Mouse (Mus musculus) mouse embryonic stem cell (cell line): Measurements from ENCODE around the gene Cryl1.

ENCODE experiments used
- in situ Hi-C, 2 experiments: fragments of 300-500 bp; cut with MboI; formaldehyde crosslinking; loops; 1 replicate in 1 of 2; 3 replicates in 1 of 2; pipeline ENCODE4 v1.14.3; 2019 to 2020; ENCODE audit warnings: low sequenced_read_pairs in 2 of 2, low pct_unique_long_range_greater_than_20kb in 1 of 2, mixed read lengths in 1 of 2; ENCODE audit not compliant: unreplicated experiment in 1 of 2

The Cryl1 gene

GRCm38 (mm10) chr14:57376956-57377355 lies 21.4 kb downstream of the Cryl1 start:
- in situ Hi-C loops: no loop called here

GRCm38 (mm10) chr14:57376016-57376415 lies 22.3 kb downstream of the Cryl1 start:
- in situ Hi-C loops: no loop called here

GRCm38 (mm10) chr14:57375205-57375604 lies 23.1 kb downstream of the Cryl1 start:
- in situ Hi-C loops: no loop called here

GRCm38 (mm10) chr14:57372348-57373102 lies 25.8 kb downstream of the Cryl1 start:
- in situ Hi-C loops: no loop called here

GRCm38 (mm10) chr14:57367327-57367726 lies 31.0 kb downstream of the Cryl1 start:
- in situ Hi-C loops: no loop called here

- in situ Hi-C loops: no loop called here
Measured at GRCm38 (mm10) chr14:57366724-57367123, 31.6 kb downstream of the Cryl1 start.

GRCm38 (mm10) chr14:57365341-57365740 lies 33.0 kb downstream of the Cryl1 start:
- in situ Hi-C loops: no loop called here

GRCm38 (mm10) chr14:57363833-57364232 lies 34.5 kb downstream of the Cryl1 start:
- in situ Hi-C loops: no loop called here

GRCm38 (mm10) chr14:57362726-57363660 lies 35.3 kb downstream of the Cryl1 start:
- in situ Hi-C loops: no loop called here

- in situ Hi-C loops: no loop called here
Measured at GRCm38 (mm10) chr14:57357030-57357429, 41.3 kb downstream of the Cryl1 start.

- in situ Hi-C loops: no loop called here
Measured at GRCm38 (mm10) chr14:57351521-57352235, 46.7 kb downstream of the Cryl1 start.

GRCm38 (mm10) chr14:57349955-57350354 lies 48.4 kb downstream of the Cryl1 start:
- in situ Hi-C loops: loop anchor here in 1 of 2 experiments (10.0 kb wide), 2 partner anchors 235 to 265 kb away; partner anchors contain the start of gene Gm4491

- in situ Hi-C loops: loop anchor here in 1 of 2 experiments (10.0 kb wide), 2 partner anchors 233 to 263 kb away; partner anchors contain the start of gene Gm4491
Measured at GRCm38 (mm10) chr14:57348155-57348554, 50.2 kb downstream of the Cryl1 start.

GRCm38 (mm10) chr14:57346135-57346534 lies 52.2 kb downstream of the Cryl1 start:
- in situ Hi-C loops: loop anchor here in 1 of 2 experiments (10.0 kb wide), 2 partner anchors 231 to 261 kb away; partner anchors contain the start of gene Gm4491

GRCm38 (mm10) chr14:57344781-57345492 lies 53.4 kb downstream of the Cryl1 start:
- in situ Hi-C loops: loop anchor here in 1 of 2 experiments (10.0 kb wide), 2 partner anchors 230 to 260 kb away; partner anchors contain the start of gene Gm4491

- in situ Hi-C loops: loop anchor here in 1 of 2 experiments (10.0 kb wide), 2 partner anchors 228 to 258 kb away; partner anchors contain the start of gene Gm4491
Measured at GRCm38 (mm10) chr14:57343057-57343750, 55.1 kb downstream of the Cryl1 start.
